Mouse (Mus musculus) stomach, postnatal 0 days (tissue): ENCODE measurements around the gene Dlk1.

ENCODE experiments used
- CTCF ChIP-seq: IDR thresholded peaks from 2 replicates; pipeline ENCODE4 v1.5.1; 2016; ENCODE audit warnings: antibody characterized with exemption, low read depth, mild to moderate bottlenecking, moderate library complexity
- EP300 ChIP-seq: optimal IDR thresholded peaks from 2 replicates; pipeline ENCODE3; 2016; ENCODE audit warnings: antibody characterized with exemption

DNA sequence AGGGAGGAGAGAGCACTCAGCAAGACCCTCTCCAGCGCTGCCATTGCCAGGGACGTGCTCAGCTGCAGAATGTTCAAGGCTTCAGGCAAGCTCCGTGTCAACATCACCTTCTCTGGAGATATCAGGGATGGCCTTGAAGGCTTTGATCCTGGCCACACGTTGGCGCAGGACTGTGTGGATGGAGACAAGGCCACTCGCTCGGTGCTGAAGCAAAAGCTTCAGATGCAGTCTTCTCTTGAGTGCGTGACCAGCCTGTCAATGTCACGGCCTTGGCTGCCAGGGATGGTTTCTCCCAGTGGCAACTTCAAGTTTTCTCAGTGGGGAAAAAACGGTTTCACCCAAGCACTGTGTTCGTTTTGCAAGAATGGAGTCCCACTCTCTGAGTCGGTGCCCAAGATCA lies 26.6 kb upstream of the Dlk1 start:
- TF ChIP-seq CTCF (no peak), EP300 (no peak)
